Comparison of ENCODE assay signal across 11 mouse cellular contexts in genomic region chr4:43759571-43760418, GRCm38 (mm10). TPM values are rescaled to one million over a fixed set of nuclear protein-coding genes. Genes with fewer than 3 reads are reported as not detected.
DNase-seq lines count a peak whose midpoint lies in the region; ATAC-seq and TF ChIP-seq lines count a peak whose summit lies in the region.
"Had no signal": no experiment of that assay in that cellular context is flagged by ENCODE, and none has a peak within 500 bp of the region (broad histone marks: within the 10 kb centered on the region; RNA-seq: fewer than 3 reads in every experiment).

No protein-coding gene starts in this region.

- peak; percentile 52; the same call in 1 of the 2 replicates for ATAC-seq in hindbrain, embryonic 16.5 days
- no peak for ATAC-seq in hindbrain, embryonic 13.5 days (ENCODE audit: low FRiP score)
- ATAC-seq in embryonic facial prominence, embryonic 14.5 days (ENCODE audit: low read depth), result no peak
- ATAC-seq in megakaryocyte-erythroid progenitor cell, adult 5-6 weeks (replicated peaks; ENCODE audit: low FRiP score, low TSS enrichment, poor library complexity, severe bottlenecking), result no peak
- ATAC-seq: midbrain, embryonic 16.5 days had no signal

- TF ChIP-seq POLR2A in olfactory bulb, adult 2 months (IDR thresholded peaks at IDR 0.05; ENCODE audit: insufficient read depth, low read depth, low read length), result no peak

- H3K4me2 ChIP-seq in hindbrain, embryonic 16.5 days (ENCODE audit: low read length), result no peak overlapping the region
- H3K4me2 ChIP-seq in hindbrain, embryonic 13.5 days, result no peak overlapping the region
- no peak overlapping the region for H3K4me2 ChIP-seq in embryonic facial prominence, embryonic 14.5 days (ENCODE audit: low read depth, low read length)
- H3K4me2 ChIP-seq: stomach, embryonic 15.5 days had no signal

- no peaks in the 10 kb centered on the region for H3K9me3 ChIP-seq in hindbrain, embryonic 16.5 days (ENCODE audit: control insufficient read depth, low read length)
- H3K9me3 ChIP-seq in hindbrain, embryonic 13.5 days, result no peaks in the 10 kb centered on the region
- H3K9me3 ChIP-seq in embryonic facial prominence, embryonic 14.5 days (ENCODE audit: control insufficient read depth, low read length), result no peaks in the 10 kb centered on the region
- H3K9me3 ChIP-seq: stomach, embryonic 15.5 days had no signal

- H3K27me3 ChIP-seq in hindbrain, embryonic 16.5 days (replicated peaks; ENCODE audit: control insufficient read depth, insufficient read depth, low read length), result no peaks in the 10 kb centered on the region
- H3K27me3 ChIP-seq in hindbrain, embryonic 13.5 days, result no peaks in the 10 kb centered on the region
- no peaks in the 10 kb centered on the region for H3K27me3 ChIP-seq in embryonic facial prominence, embryonic 14.5 days (replicated peaks; ENCODE audit: control insufficient read depth, insufficient read depth, low read length)
- H3K27me3 ChIP-seq: stomach, embryonic 15.5 days had no signal

- H3K27ac ChIP-seq in hindbrain, embryonic 16.5 days (ENCODE audit: low read depth, low read length), result no peak overlapping the region
- no peak overlapping the region for H3K27ac ChIP-seq in hindbrain, embryonic 13.5 days
- H3K27ac ChIP-seq in embryonic facial prominence, embryonic 14.5 days (replicated peaks; ENCODE audit: low read depth, low read length), result peak overlapping the region; percentile 64
- 0 out of 2 replicates have a peak overlapping the region, but pooled peaks have one; percentile 4 for H3K27ac ChIP-seq in olfactory bulb, adult 2 months (ENCODE audit: insufficient read depth, low read depth, low read length)
- H3K27ac ChIP-seq: stomach, embryonic 15.5 days had no signal

- no peak overlapping the region for H3K9ac ChIP-seq in hindbrain, embryonic 16.5 days (ENCODE audit: low read depth, low read length)
- no peak overlapping the region for H3K9ac ChIP-seq in hindbrain, embryonic 13.5 days
- H3K9ac ChIP-seq in embryonic facial prominence, embryonic 14.5 days (ENCODE audit: low read depth, low read length), result no peak overlapping the region
- H3K9ac ChIP-seq: stomach, embryonic 15.5 days had no signal

- no peak overlapping the region for H3K4me3 ChIP-seq in hindbrain, embryonic 16.5 days (ENCODE audit: low read length)
- no peak overlapping the region for H3K4me3 ChIP-seq in hindbrain, embryonic 13.5 days
- H3K4me3 ChIP-seq in embryonic facial prominence, embryonic 14.5 days (ENCODE audit: low read depth, low read length), result no peak overlapping the region
- H3K4me3 ChIP-seq in olfactory bulb, adult 2 months (ENCODE audit: insufficient read depth, low read depth, low read length), result no peak overlapping the region
- H3K4me3 ChIP-seq: stomach, embryonic 15.5 days had no signal

- WGBS in hindbrain, embryonic 16.5 days, result 79% methylated on average over 21 of the region's 21 CpGs
- WGBS in hindbrain, embryonic 13.5 days, result 81% methylated on average over 21 of the region's 21 CpGs
- 47% methylated on average over 20 of the region's 21 CpGs for WGBS in embryonic facial prominence, embryonic 14.5 days
- 63% methylated on average over 21 of the region's 21 CpGs for WGBS in olfactory bulb, adult 2 months

- no peaks in the 10 kb centered on the region for H3K4me1 ChIP-seq in hindbrain, embryonic 16.5 days (ENCODE audit: control insufficient read depth, insufficient read depth, low read depth, low read length)
- H3K4me1 ChIP-seq in hindbrain, embryonic 13.5 days (replicated peaks), result no peaks in the 10 kb centered on the region
- H3K4me1 ChIP-seq in embryonic facial prominence, embryonic 14.5 days (ENCODE audit: control insufficient read depth, insufficient read depth, low read length), result no peaks in the 10 kb centered on the region; the same call in 1 of the 2 replicates
- peaks cover 3% of the 10 kb centered on the region; the same call in 1 of the 2 replicates for H3K4me1 ChIP-seq in olfactory bulb, adult 2 months (ENCODE audit: control insufficient read depth, insufficient read depth, low read length)
- H3K4me1 ChIP-seq: stomach, embryonic 15.5 days had no signal

- peak; percentile 39 for DNase-seq in embryonic facial prominence, embryonic 14.5 days (ENCODE audit: low spot score)
- peak; percentile 38 for DNase-seq in layer of hippocampus, adult 9-11 months
- no peak for DNase-seq in ovary, postnatal 10 days (ENCODE audit: low spot score)
- DNase-seq in urinary bladder, postnatal 4 days (ENCODE audit: low spot score in 2 of 2), result no peak

- no peak for TF ChIP-seq CTCF in olfactory bulb, adult 2 months (IDR thresholded peaks at IDR 0.05; ENCODE audit: insufficient read depth, low read depth, low read length)

- H3K36me3 ChIP-seq in hindbrain, embryonic 16.5 days (ENCODE audit: control insufficient read depth, insufficient read depth, low read length), result no peaks in the 10 kb centered on the region
- H3K36me3 ChIP-seq in hindbrain, embryonic 13.5 days, result no peaks in the 10 kb centered on the region
- H3K36me3 ChIP-seq in embryonic facial prominence, embryonic 14.5 days (ENCODE audit: control insufficient read depth, insufficient read depth, low read length), result no peaks in the 10 kb centered on the region
- H3K36me3 ChIP-seq: stomach, embryonic 15.5 days had no signal

RNA-seq across cellular contexts. Expression of gene Olfr159, which starts 11.0 kb away (rescaled TPM):
- polyA plus RNA-seq in hindbrain, embryonic 16.5 days (2015; fragmentation: Nextera tagmentation; extraction: Ambion mirVana), result not detected in 2 replicates
- not detected in 2 replicates for polyA plus RNA-seq in hindbrain, embryonic 13.5 days (2015; fragmentation: Nextera tagmentation; extraction: Ambion mirVana)
- not detected in 2 replicates for polyA plus RNA-seq in embryonic facial prominence, embryonic 14.5 days (2014; fragmentation: Nextera tagmentation; extraction: Ambion mirVana)
- polyA plus RNA-seq in olfactory bulb, adult 2 months (2012; ENCODE audit: insufficient read depth, insufficient read length, low replicate concordance, missing spikeins), result not detected in 2 replicates
- total RNA-seq in megakaryocyte-erythroid progenitor cell, adult 5-6 weeks (2014; fragmentation: Nextera tagmentation), result not detected in 2 replicates
- not detected in 2 replicates for total RNA-seq in megakaryocyte-erythroid progenitor cell, adult 5-6 weeks (2017)
- polyA plus RNA-seq: large intestine, adult 2 months; midbrain, embryonic 16.5 days; stomach, embryonic 15.5 days had no signal

RNA-seq across cellular contexts. Expression of gene Spaar, which starts 30.0 kb away (rescaled TPM):
- 0.04 TPM in 1 of 2 replicates, not detected in the other for polyA plus RNA-seq in hindbrain, embryonic 16.5 days (2015; fragmentation: Nextera tagmentation; extraction: Ambion mirVana)
- polyA plus RNA-seq in hindbrain, embryonic 13.5 days (2015; fragmentation: Nextera tagmentation; extraction: Ambion mirVana), result not detected in 2 replicates
- 0.04 and 0.05 TPM in 2 replicates for polyA plus RNA-seq in embryonic facial prominence, embryonic 14.5 days (2014; fragmentation: Nextera tagmentation; extraction: Ambion mirVana)
- polyA plus RNA-seq in olfactory bulb, adult 2 months (2012; ENCODE audit: insufficient read depth, insufficient read length, low replicate concordance, missing spikeins), result not detected in 2 replicates
- not detected in 2 replicates for total RNA-seq in megakaryocyte-erythroid progenitor cell, adult 5-6 weeks (2014; fragmentation: Nextera tagmentation)
- total RNA-seq in megakaryocyte-erythroid progenitor cell, adult 5-6 weeks (2017), result not detected in 2 replicates

RNA-seq across cellular contexts. Expression of gene Hrct1, which starts 32.8 kb away (rescaled TPM):
- 0.49 and 0.75 TPM in 2 replicates for polyA plus RNA-seq in hindbrain, embryonic 16.5 days (2015; fragmentation: Nextera tagmentation; extraction: Ambion mirVana)
- polyA plus RNA-seq in hindbrain, embryonic 13.5 days (2015; fragmentation: Nextera tagmentation; extraction: Ambion mirVana), result 0.18 and 0.35 TPM in 2 replicates
- 1.4 and 2.1 TPM in 2 replicates for polyA plus RNA-seq in embryonic facial prominence, embryonic 14.5 days (2014; fragmentation: Nextera tagmentation; extraction: Ambion mirVana)
- polyA plus RNA-seq in olfactory bulb, adult 2 months (2012; ENCODE audit: insufficient read depth, insufficient read length, low replicate concordance, missing spikeins), result not detected in 2 replicates
- not detected in 2 replicates for total RNA-seq in megakaryocyte-erythroid progenitor cell, adult 5-6 weeks (2014; fragmentation: Nextera tagmentation)
- not detected in 2 replicates for total RNA-seq in megakaryocyte-erythroid progenitor cell, adult 5-6 weeks (2017)

RNA-seq across cellular contexts. Expression of gene Olfr71, which starts 49.7 kb away (rescaled TPM):
- 0.11 TPM in 1 of 2 replicates, not detected in the other for polyA plus RNA-seq in hindbrain, embryonic 16.5 days (2015; fragmentation: Nextera tagmentation; extraction: Ambion mirVana)
- not detected in 2 replicates for polyA plus RNA-seq in hindbrain, embryonic 13.5 days (2015; fragmentation: Nextera tagmentation; extraction: Ambion mirVana)
- polyA plus RNA-seq in embryonic facial prominence, embryonic 14.5 days (2014; fragmentation: Nextera tagmentation; extraction: Ambion mirVana), result 0.10 and 0.37 TPM in 2 replicates
- not detected in 2 replicates for polyA plus RNA-seq in olfactory bulb, adult 2 months (2012; ENCODE audit: insufficient read depth, insufficient read length, low replicate concordance, missing spikeins)
- not detected in 2 replicates for total RNA-seq in megakaryocyte-erythroid progenitor cell, adult 5-6 weeks (2014; fragmentation: Nextera tagmentation)
- not detected in 2 replicates for total RNA-seq in megakaryocyte-erythroid progenitor cell, adult 5-6 weeks (2017)
- polyA plus RNA-seq: large intestine, adult 2 months; stomach, embryonic 15.5 days had no signal

RNA-seq across cellular contexts. Expression of gene Olfr70, which starts 59.2 kb away (rescaled TPM):
- polyA plus RNA-seq in hindbrain, embryonic 16.5 days (2015; fragmentation: Nextera tagmentation; extraction: Ambion mirVana), result 0.06 TPM in 1 of 2 replicates, not detected in the other
- polyA plus RNA-seq in hindbrain, embryonic 13.5 days (2015; fragmentation: Nextera tagmentation; extraction: Ambion mirVana), result not detected in 2 replicates
- not detected in 2 replicates for polyA plus RNA-seq in embryonic facial prominence, embryonic 14.5 days (2014; fragmentation: Nextera tagmentation; extraction: Ambion mirVana)
- polyA plus RNA-seq in olfactory bulb, adult 2 months (2012; ENCODE audit: insufficient read depth, insufficient read length, low replicate concordance, missing spikeins), result not detected in 2 replicates
- not detected in 2 replicates for total RNA-seq in megakaryocyte-erythroid progenitor cell, adult 5-6 weeks (2014; fragmentation: Nextera tagmentation)
- total RNA-seq in megakaryocyte-erythroid progenitor cell, adult 5-6 weeks (2017), result not detected in 2 replicates
- polyA plus RNA-seq: large intestine, adult 2 months; midbrain, embryonic 16.5 days; stomach, embryonic 15.5 days had no signal

Comparison
In these comparisons a context has a peak if more than half of its experiments do, and no peak if none do; other contexts are left out.
1. H3K27ac ChIP-seq: peak in embryonic facial prominence, embryonic 14.5 days (single experiment) and olfactory bulb, adult 2 months (single experiment); none in hindbrain, embryonic 16.5 days (single experiment) and hindbrain, embryonic 13.5 days (single experiment).
2. DNase-seq: peak in embryonic facial prominence, embryonic 14.5 days (single experiment) and layer of hippocampus, adult 9-11 months (single experiment); none in ovary, postnatal 10 days (single experiment) and urinary bladder, postnatal 4 days (0 of 2).